10 mouse cellular contexts compared by ENCODE assay signal in genomic region chr6:122341038-122341810, GRCm38 (mm10). TPM values are rescaled to one million over a fixed set of nuclear protein-coding genes. Genes with fewer than 3 reads are reported as not detected.
DNase-seq lines count a peak whose midpoint lies in the region; ATAC-seq and TF ChIP-seq lines count a peak whose summit lies in the region.
"Had no signal": no experiment of that assay in that cellular context is flagged by ENCODE, and none has a peak within 500 bp of the region (broad histone marks: within the 10 kb centered on the region; RNA-seq: fewer than 3 reads in every experiment).

No protein-coding gene starts in this region.

- no peak for DNase-seq in heart, postnatal 4 days
- DNase-seq in embryonic facial prominence, embryonic 10.5 days (ENCODE audit: low spot score) = no peak
- DNase-seq in left cerebral cortex, adult 2 months (ENCODE audit: extremely low spot score in 1 of 2, low spot score in 2 of 2) = no peak
- DNase-seq in spleen, postnatal 4 days (ENCODE audit: low spot score in 2 of 2) = no peak
- DNase-seq in frontal cortex, adult 2 months (ENCODE audit: extremely low spot score in 1 of 2, low spot score in 1 of 2) = no peak

- H3K27ac ChIP-seq in heart, embryonic 13.5 days (replicated peaks) = no peak overlapping the region
- peak overlapping the region; percentile 96 for H3K27ac ChIP-seq in embryonic facial prominence, embryonic 10.5 days (replicated peaks)
- H3K27ac ChIP-seq in kidney, embryonic 14.5 days (ENCODE audit: low read depth, low read length) = no peak overlapping the region
- peak overlapping the region; percentile 97 for H3K27ac ChIP-seq in midbrain, embryonic 15.5 days
- no peak overlapping the region for H3K27ac ChIP-seq in left cerebral cortex, adult 2 months

- 55% methylated on average over 7 of the region's 7 CpGs for WGBS in heart, embryonic 13.5 days
- 39% methylated on average over 7 of the region's 7 CpGs for WGBS in embryonic facial prominence, embryonic 10.5 days
- 42% methylated on average over 7 of the region's 7 CpGs for WGBS in kidney, embryonic 14.5 days
- WGBS in midbrain, embryonic 15.5 days = 42% methylated on average over 7 of the region's 7 CpGs

- intact Hi-C loops in left cerebral cortex, adult 2 months (cut with DNase I) = no loop called here

- no peak for ATAC-seq in heart, embryonic 13.5 days (ENCODE audit: extremely low read depth, insufficient number of reproducible peaks, low FRiP score, low TSS enrichment)
- no peak for ATAC-seq in kidney, embryonic 14.5 days (ENCODE audit: low FRiP score, low TSS enrichment)
- no peak for ATAC-seq in midbrain, embryonic 15.5 days (replicated peaks)

- H3K4me3 ChIP-seq in heart, embryonic 13.5 days = peak overlapping the region; percentile 79; the same call in 1 of the 2 replicates
- H3K4me3 ChIP-seq in embryonic facial prominence, embryonic 10.5 days = peak overlapping the region; percentile 81
- 0 out of 2 replicates have a peak overlapping the region, but pooled peaks have one; percentile 76 for H3K4me3 ChIP-seq in kidney, embryonic 14.5 days (ENCODE audit: low read length)
- peak overlapping the region; percentile 67 for H3K4me3 ChIP-seq in midbrain, embryonic 15.5 days
- H3K4me3 ChIP-seq in left cerebral cortex, adult 2 months = no peak overlapping the region

- H3K9ac ChIP-seq in heart, embryonic 13.5 days = no peak overlapping the region
- H3K9ac ChIP-seq in kidney, embryonic 14.5 days (ENCODE audit: low read depth, low read length) = no peak overlapping the region
- H3K9ac ChIP-seq in midbrain, embryonic 15.5 days = peak overlapping the region; percentile 75; the same call in 1 of the 2 replicates

- H3K27me3 ChIP-seq in heart, embryonic 13.5 days (replicated peaks) = no peaks in the 10 kb centered on the region
- H3K27me3 ChIP-seq in embryonic facial prominence, embryonic 10.5 days (replicated peaks; ENCODE audit: low read depth, poor library complexity, severe bottlenecking) = no peaks in the 10 kb centered on the region
- no peaks in the 10 kb centered on the region for H3K27me3 ChIP-seq in kidney, embryonic 14.5 days (ENCODE audit: control insufficient read depth, insufficient read depth, low read length)
- no peaks in the 10 kb centered on the region for H3K27me3 ChIP-seq in midbrain, embryonic 15.5 days (replicated peaks)
- H3K27me3 ChIP-seq: megakaryocyte, embryonic 14.5 days had no signal

- no peaks in the 10 kb centered on the region for H3K9me3 ChIP-seq in heart, embryonic 13.5 days
- H3K9me3 ChIP-seq in embryonic facial prominence, embryonic 10.5 days = no peaks in the 10 kb centered on the region
- no peaks in the 10 kb centered on the region for H3K9me3 ChIP-seq in kidney, embryonic 14.5 days (ENCODE audit: control insufficient read depth, low read length)
- H3K9me3 ChIP-seq in midbrain, embryonic 15.5 days = no peaks in the 10 kb centered on the region
- H3K9me3 ChIP-seq: megakaryocyte, embryonic 14.5 days had no signal

- TF ChIP-seq CTCF in left cerebral cortex, adult 2 months (IDR thresholded peaks at IDR 0.05) = no peak

- H3K4me1 ChIP-seq in heart, embryonic 13.5 days = peaks cover 53% of the 10 kb centered on the region
- H3K4me1 ChIP-seq in embryonic facial prominence, embryonic 10.5 days = peaks cover 46% of the 10 kb centered on the region
- H3K4me1 ChIP-seq in kidney, embryonic 14.5 days (ENCODE audit: control insufficient read depth, insufficient read depth, low read length) = peaks cover 14% of the 10 kb centered on the region
- H3K4me1 ChIP-seq in midbrain, embryonic 15.5 days = peaks cover 27% of the 10 kb centered on the region

- H3K36me3 ChIP-seq in heart, embryonic 13.5 days = peaks cover 6% of the 10 kb centered on the region
- peaks cover 8% of the 10 kb centered on the region for H3K36me3 ChIP-seq in embryonic facial prominence, embryonic 10.5 days (replicated peaks)
- H3K36me3 ChIP-seq in kidney, embryonic 14.5 days (ENCODE audit: control insufficient read depth, insufficient read depth, low read length) = peaks cover 6% of the 10 kb centered on the region; the same call in 1 of the 2 replicates
- H3K36me3 ChIP-seq in midbrain, embryonic 15.5 days (replicated peaks) = peaks cover under 1% of the 10 kb centered on the region; the same call in 1 of the 2 replicates

- peak overlapping the region; percentile 89 for H3K4me2 ChIP-seq in heart, embryonic 13.5 days
- peak overlapping the region; percentile 47 for H3K4me2 ChIP-seq in kidney, embryonic 14.5 days (replicated peaks; ENCODE audit: low read depth, low read length)
- peak overlapping the region; percentile 63 for H3K4me2 ChIP-seq in midbrain, embryonic 15.5 days

RNA-seq across cellular contexts. Expression of gene Phc1, which starts 0.9 kb away (rescaled TPM):
- polyA plus RNA-seq in heart, embryonic 13.5 days (2015; fragmentation: Nextera tagmentation; extraction: Ambion mirVana) = 9.7 and 12.1 TPM in 2 replicates
- total RNA-seq in heart, postnatal 4 days (2021) = 10 to 100 TPM; 32.6 to 36.5 TPM
- 28.9 and 29.5 TPM in 2 replicates for polyA plus RNA-seq in embryonic facial prominence, embryonic 10.5 days (2016; fragmentation: Nextera tagmentation; extraction: Ambion mirVana)
- polyA plus RNA-seq in kidney, embryonic 14.5 days (2014; fragmentation: Nextera tagmentation; extraction: Ambion mirVana) = 22.4 and 29.4 TPM in 2 replicates
- 36.1 and 38.6 TPM in 2 replicates for polyA plus RNA-seq in midbrain, embryonic 15.5 days (2015; fragmentation: Nextera tagmentation; extraction: Ambion mirVana)
- 10 to 100 TPM; 57.9 to 64.0 TPM for total RNA-seq in left cerebral cortex, adult 2 months (2021)
- 60.0 and 65.4 TPM in 2 replicates for polyA plus RNA-seq in frontal cortex, adult 2 months (2012; rRNA removed)

RNA-seq across cellular contexts. Expression of gene M6pr, which starts 32.7 kb away (rescaled TPM):
- 71.1 and 76.3 TPM in 2 replicates for polyA plus RNA-seq in heart, embryonic 13.5 days (2015; fragmentation: Nextera tagmentation; extraction: Ambion mirVana)
- 10 to 100 TPM; 53.4 to 54.6 TPM for total RNA-seq in heart, postnatal 4 days (2021)
- 80.4 and 85.2 TPM in 2 replicates for polyA plus RNA-seq in embryonic facial prominence, embryonic 10.5 days (2016; fragmentation: Nextera tagmentation; extraction: Ambion mirVana)
- 67.7 and 110 TPM in 2 replicates for polyA plus RNA-seq in kidney, embryonic 14.5 days (2014; fragmentation: Nextera tagmentation; extraction: Ambion mirVana)
- 49.6 and 53.4 TPM in 2 replicates for polyA plus RNA-seq in midbrain, embryonic 15.5 days (2015; fragmentation: Nextera tagmentation; extraction: Ambion mirVana)
- total RNA-seq in left cerebral cortex, adult 2 months (2021) = 10 to 100 TPM; 69.5 TPM
- polyA plus RNA-seq in frontal cortex, adult 2 months (2012; rRNA removed) = 71.2 and 75.4 TPM in 2 replicates

RNA-seq across cellular contexts. Expression of gene Klrg1, which starts 58.5 kb away (rescaled TPM):
- polyA plus RNA-seq in heart, embryonic 13.5 days (2015; fragmentation: Nextera tagmentation; extraction: Ambion mirVana) = not detected in 2 replicates
- not detected for total RNA-seq in heart, postnatal 4 days (2021)
- not detected in 2 replicates for polyA plus RNA-seq in embryonic facial prominence, embryonic 10.5 days (2016; fragmentation: Nextera tagmentation; extraction: Ambion mirVana)
- polyA plus RNA-seq in kidney, embryonic 14.5 days (2014; fragmentation: Nextera tagmentation; extraction: Ambion mirVana) = not detected in 2 replicates
- polyA plus RNA-seq in midbrain, embryonic 15.5 days (2015; fragmentation: Nextera tagmentation; extraction: Ambion mirVana) = 1.3 and 1.4 TPM in 2 replicates
- not detected for total RNA-seq in left cerebral cortex, adult 2 months (2021)
- 0.11 and 0.32 TPM in 2 replicates for polyA plus RNA-seq in frontal cortex, adult 2 months (2012; rRNA removed)
- polyA plus RNA-seq: heart, postnatal 0 days had no signal

Comparison
In these comparisons a context has a peak if more than half of its experiments do, and no peak if none do; other contexts are left out.
1. H3K27ac ChIP-seq: peak in embryonic facial prominence, embryonic 10.5 days (single experiment) and midbrain, embryonic 15.5 days (single experiment); none in heart, embryonic 13.5 days (single experiment), kidney, embryonic 14.5 days (single experiment) and left cerebral cortex, adult 2 months (single experiment).
2. Peak in every context shown above with its lines, with median percentiles within 50 percentile points of each other: H3K4me2 ChIP-seq.